Mouse (Mus musculus): ENCODE data around the gene Gm15093.
"Not testable (repeated sequence)": the region's sequence is repeated elsewhere in the genome, so short reads cannot be mapped to it uniquely, and the experiment has no call there.

Gene Gm15093

DNA sequence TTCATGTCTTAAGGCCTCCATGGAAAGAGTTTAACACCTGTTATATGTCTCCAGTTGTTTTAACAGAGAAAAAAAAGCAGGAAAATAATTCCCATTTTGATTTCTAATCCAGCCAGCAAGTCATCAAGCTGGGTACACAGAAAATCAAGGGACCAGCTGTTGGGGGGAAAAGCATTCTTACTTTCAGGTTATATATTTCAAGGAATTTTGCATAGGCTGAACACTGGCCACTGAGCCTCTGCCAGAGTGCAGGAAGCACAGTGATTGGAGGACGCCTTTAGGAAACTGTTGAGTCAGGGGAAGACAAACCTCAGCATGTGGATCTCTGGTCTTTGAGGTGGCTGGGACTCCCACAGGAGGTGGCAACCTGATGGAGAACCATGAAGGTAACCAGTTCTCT is at the start of gene Gm15093:
Gm15093 (plus strand) TSS at position 301 of the 400 bp plus-strand sequence.
- not testable (repeated sequence) for DNase-seq (ENCODE audit: low read depth)
